Mouse (Mus musculus): ENCODE data around the gene Txnrd1. TPM values are rescaled to one million over a fixed set of nuclear protein-coding genes. Genes with fewer than 3 reads are reported as not detected.

Txnrd1 gene
- polyA plus RNA-seq (2015; fragmentation: Nextera tagmentation; extraction: Ambion mirVana): 34.6 and 35.5 TPM in 2 replicates

DNA sequence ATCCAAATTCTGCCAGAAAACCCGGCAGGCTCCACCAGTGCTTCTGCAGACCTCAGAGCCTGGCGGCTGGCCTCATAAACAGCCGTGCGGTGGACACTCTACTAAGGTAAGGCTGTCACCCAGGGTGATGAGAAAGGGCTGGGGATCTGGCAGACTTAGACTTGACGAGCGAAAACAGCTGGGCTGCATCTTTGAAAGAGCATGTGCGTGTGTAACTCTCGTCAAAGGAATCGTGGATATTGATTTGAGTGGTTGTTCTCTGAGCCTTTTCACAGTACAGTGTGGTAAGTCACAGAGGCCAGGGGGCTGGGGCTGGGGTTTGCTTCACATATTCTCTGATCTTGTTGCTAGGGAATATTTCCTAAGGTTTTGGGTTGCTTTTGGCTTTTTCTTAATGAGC is at the start of gene Txnrd1:
Gene Txnrd1, plus strand, starts transcription at position 26 of the 400 bp plus-strand sequence.

DNA sequence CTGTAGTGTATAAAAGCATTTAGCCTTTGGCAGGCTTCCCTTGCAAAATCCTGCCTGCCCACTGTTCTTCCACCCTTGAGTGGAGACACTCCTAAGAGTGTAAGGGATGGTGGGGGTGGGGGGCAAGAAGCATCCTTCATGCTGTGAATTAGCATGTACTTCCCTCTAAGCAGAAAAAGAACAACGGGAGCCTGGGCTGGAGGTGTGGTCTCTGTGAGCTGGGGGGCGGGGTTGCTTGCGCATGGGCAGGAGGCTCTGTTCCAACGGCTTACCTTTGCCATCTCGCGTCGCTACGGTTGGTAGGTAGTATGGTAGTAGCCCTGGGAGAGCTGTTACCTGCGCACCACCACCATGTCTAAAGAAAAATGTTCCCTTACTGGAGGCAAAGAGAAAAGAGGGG is 32.6 kb downstream of the Txnrd1 start, which contains the start of gene Eid3:
Gene Eid3, plus strand, starts transcription at position 271 of the 400 bp plus-strand sequence.

Other genes starting within 250 kb of the Txnrd1 start
- gene 1190007I07Rik, start 210.7 kb upstream of the Txnrd1 start, polyA plus RNA-seq (2015; fragmentation: Nextera tagmentation; extraction: Ambion mirVana): 38.2 and 50.5 TPM in 2 replicates
- 44.5 and 44.8 TPM in 2 replicates for gene Tdg, start 204.1 kb upstream of the Txnrd1 start, polyA plus RNA-seq (2015; fragmentation: Nextera tagmentation; extraction: Ambion mirVana)
- gene Glt8d2, start 143.3 kb upstream of the Txnrd1 start, polyA plus RNA-seq (2015; fragmentation: Nextera tagmentation; extraction: Ambion mirVana): 0.77 and 1.4 TPM in 2 replicates
- 15.6 and 18.7 TPM in 2 replicates for gene Hcfc2, start 137.8 kb upstream of the Txnrd1 start, polyA plus RNA-seq (2015; fragmentation: Nextera tagmentation; extraction: Ambion mirVana)
- 37.0 and 42.9 TPM in 2 replicates for gene Nfyb, start 69.8 kb upstream of the Txnrd1 start, polyA plus RNA-seq (2015; fragmentation: Nextera tagmentation; extraction: Ambion mirVana)
- gene Eid3, start 32.7 kb downstream of the Txnrd1 start, polyA plus RNA-seq (2015; fragmentation: Nextera tagmentation; extraction: Ambion mirVana): 0.12 and 0.16 TPM in 2 replicates
- gene Chst11, start 151.5 kb downstream of the Txnrd1 start, polyA plus RNA-seq (2015; fragmentation: Nextera tagmentation; extraction: Ambion mirVana): 1.9 TPM in 2 replicates

Data from spleen, postnatal 0 days (tissue).